Mouse (Mus musculus) adipose tissue, adult 10 weeks (tissue): ENCODE results near the gene Pcsk6. TPM values are rescaled to one million over a fixed set of nuclear protein-coding genes. Genes with fewer than 3 reads are reported as not detected.

Source experiments
- polyA plus RNA-seq: library from polyadenylated mRNA; stranded (reverse); fragments of 350-450 nt; fragmentation: Illumina TruSeq; extraction: RNeasy Lipid Tissue Mini Kit (QIAGEN cat#74804); gene quantifications from one replicate; pipeline ENCODE4 v1.2.3, GENCODE M21; 2014; ENCODE audit warnings: low read depth, low replicate concordance

Gene Pcsk6
- polyA plus RNA-seq: 25.6 TPM

GRCm38 (mm10) chr7:65861591-65862472 is at the start of gene Pcsk6:
TSS of gene Pcsk6 (plus strand) at chr7:65861734.

GRCm38 (mm10) chr7:66043552-66044459 is 182.3 kb downstream of the Pcsk6 start, which contains the start of gene Gm45213:
TSS of gene Gm45213 (plus strand) at chr7:66043602.

GRCm38 (mm10) chr7:66058703-66059102 is 197.2 kb downstream of the Pcsk6 start, which contains the start of gene Snrpa1:
TSS of gene Snrpa1 (plus strand) at chr7:66059003.

GRCm38 (mm10) chr7:66079364-66080230 is 218.1 kb downstream of the Pcsk6 start, which contains the start of gene Selenos:
TSS of gene Selenos (plus strand) at chr7:66079649.

Other genes starting within 250 kb of the Pcsk6 start
- gene Tarsl2, start 216.8 kb upstream of the Pcsk6 start, polyA plus RNA-seq: 4.8 TPM
- gene Tm2d3, start 170.6 kb upstream of the Pcsk6 start, polyA plus RNA-seq: 48.4 TPM
- gene Gm45213, start 181.9 kb downstream of the Pcsk6 start, polyA plus RNA-seq: not detected
- 21.4 TPM for gene Snrpa1, start 197.3 kb downstream of the Pcsk6 start, polyA plus RNA-seq
- 118 TPM for gene Selenos, start 217.9 kb downstream of the Pcsk6 start, polyA plus RNA-seq
- gene Chsy1, start 247.8 kb downstream of the Pcsk6 start, polyA plus RNA-seq: 4.4 TPM